Mouse (Mus musculus): ENCODE results near the gene Scn1b. TPM values are rescaled to one million over a fixed set of nuclear protein-coding genes. Genes with fewer than 3 reads are reported as not detected.

The Scn1b gene
- polyA plus RNA-seq, 1 experiment from 2014 or later = 2.7 TPM

DNA sequence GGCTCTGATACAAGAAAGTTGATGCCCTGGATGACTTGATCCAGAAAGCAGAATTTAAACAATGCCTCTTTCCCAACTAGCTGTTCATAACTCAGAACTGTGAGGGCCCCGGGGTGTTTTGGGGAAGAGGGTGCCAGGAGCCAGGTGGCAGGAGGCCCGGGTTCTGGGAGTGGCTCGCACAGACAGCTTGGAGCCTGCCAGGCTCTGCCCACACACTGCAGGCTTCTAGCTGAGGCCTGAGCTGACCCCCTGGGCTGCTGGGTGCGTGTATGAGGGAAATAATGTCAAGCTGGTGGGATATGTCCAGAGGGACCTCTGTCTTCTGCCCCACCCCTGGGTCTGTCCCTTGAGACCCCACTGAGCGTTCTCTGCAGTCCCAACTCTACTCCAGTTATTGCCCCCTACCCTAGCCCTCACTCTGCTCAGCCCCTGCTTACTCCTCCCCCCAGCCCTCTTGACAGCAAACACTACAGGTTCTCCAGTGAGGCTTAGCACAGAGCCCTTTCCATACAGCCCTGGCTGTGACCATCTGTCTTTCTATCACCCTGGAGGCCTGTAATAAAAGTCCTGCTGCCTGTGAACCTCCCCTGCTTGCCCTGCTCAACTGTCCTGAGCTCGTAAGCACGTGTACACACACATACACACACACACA is 52.6 kb downstream of the Scn1b start:
- no peak for ATAC-seq
- H3K9ac ChIP-seq (ENCODE audit: low read depth, low read length) = no peak overlapping the region
- 49% methylated on average over 7 of the region's 7 CpGs for WGBS
- no peaks in the 10 kb centered on the region for H3K9me3 ChIP-seq (ENCODE audit: control insufficient read depth)
- H3K4me3 ChIP-seq (ENCODE audit: low read depth, low read length) = no peak overlapping the region
- no peak overlapping the region for H3K4me2 ChIP-seq (replicated peaks; ENCODE audit: low read depth)
- H3K27ac ChIP-seq (ENCODE audit: low read depth, low read length) = no peak overlapping the region
- H3K36me3 ChIP-seq (ENCODE audit: control insufficient read depth, insufficient read depth) = no peaks in the 10 kb centered on the region
- no peaks in the 10 kb centered on the region; the same call in 1 of the 2 replicates for H3K4me1 ChIP-seq (replicated peaks; ENCODE audit: control insufficient read depth, insufficient read depth, low read length)
- H3K27me3 ChIP-seq (replicated peaks; ENCODE audit: control insufficient read depth, insufficient read depth, low read length) = no peaks in the 10 kb centered on the region
- no peak for TF ChIP-seq CTCF (IDR thresholded peaks at IDR 0.05; ENCODE audit: low read depth)

GRCm38 (mm10) chr7:31073546-31073945 is 53.3 kb downstream of the Scn1b start:
- Histone ChIP-seq H3K27me3 (replicated peaks; ENCODE audit: control insufficient read depth, insufficient read depth, low read length) (no peaks in the 10 kb centered on the region), H3K9ac (ENCODE audit: low read depth, low read length) (no peak overlapping the region), H3K4me2 (replicated peaks; ENCODE audit: low read depth) (no peak overlapping the region), H3K4me1 (replicated peaks; ENCODE audit: control insufficient read depth, insufficient read depth, low read length) (no peaks in the 10 kb centered on the region; the same call in 1 of the 2 replicates), H3K9me3 (ENCODE audit: control insufficient read depth) (no peaks in the 10 kb centered on the region), H3K4me3 (ENCODE audit: low read depth, low read length) (no peak overlapping the region), H3K27ac (ENCODE audit: low read depth, low read length) (no peak overlapping the region), H3K36me3 (ENCODE audit: control insufficient read depth, insufficient read depth) (no peaks in the 10 kb centered on the region)
- no peak for ATAC-seq
- no peak for TF ChIP-seq CTCF (IDR thresholded peaks at IDR 0.05; ENCODE audit: low read depth)

GRCm38 (mm10) chr7:31072326-31072725 is 54.5 kb downstream of the Scn1b start:
- Histone ChIP-seq H3K27me3 (replicated peaks; ENCODE audit: control insufficient read depth, insufficient read depth, low read length) (no peaks in the 10 kb centered on the region), H3K9ac (ENCODE audit: low read depth, low read length) (no peak overlapping the region), H3K27ac (ENCODE audit: low read depth, low read length) (no peak overlapping the region), H3K36me3 (ENCODE audit: control insufficient read depth, insufficient read depth) (no peaks in the 10 kb centered on the region), H3K9me3 (ENCODE audit: control insufficient read depth) (no peaks in the 10 kb centered on the region), H3K4me1 (replicated peaks; ENCODE audit: control insufficient read depth, insufficient read depth, low read length) (no peaks in the 10 kb centered on the region; the same call in 1 of the 2 replicates), H3K4me2 (replicated peaks; ENCODE audit: low read depth) (no peak overlapping the region), H3K4me3 (ENCODE audit: low read depth, low read length) (no peak overlapping the region)
- TF ChIP-seq CTCF (IDR thresholded peaks at IDR 0.05; ENCODE audit: low read depth) = 0 out of 2 replicates have a peak, but pooled peaks have one; percentile 4
- WGBS = 15% methylated on average over 9 of the region's 9 CpGs
- 0 out of 2 replicates have a peak, but pooled peaks have one; percentile 14 for ATAC-seq

DNA sequence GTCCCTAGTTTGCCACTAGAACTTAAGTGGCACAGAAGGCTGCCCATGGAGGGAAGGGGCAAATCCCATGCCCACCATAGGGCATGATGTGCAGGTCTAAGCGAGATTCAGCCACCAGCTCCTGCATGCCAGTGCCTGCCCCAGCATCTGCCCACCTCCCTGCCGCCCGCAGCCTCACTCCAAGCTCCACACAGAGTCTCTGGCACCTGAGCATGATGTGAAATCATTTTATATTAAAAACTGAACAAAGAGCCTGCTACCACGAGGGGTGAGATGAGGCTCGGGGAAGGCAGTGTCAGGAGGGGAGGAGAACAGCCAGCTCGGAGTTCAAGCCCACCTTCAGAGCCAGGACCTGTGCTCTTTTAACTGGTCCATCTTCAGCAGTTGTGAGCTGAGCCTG is 56.5 kb downstream of the Scn1b start:
- no peaks in the 10 kb centered on the region for H3K27me3 ChIP-seq (replicated peaks; ENCODE audit: control insufficient read depth, insufficient read depth, low read length)
- no peaks in the 10 kb centered on the region; the same call in 1 of the 2 replicates for H3K4me1 ChIP-seq (replicated peaks; ENCODE audit: control insufficient read depth, insufficient read depth, low read length)
- H3K4me3 ChIP-seq (ENCODE audit: low read depth, low read length) = no peak overlapping the region
- TF ChIP-seq CTCF (IDR thresholded peaks at IDR 0.05; ENCODE audit: low read depth) = no peak
- WGBS = 85% methylated on average over 6 of the region's 6 CpGs
- no peaks in the 10 kb centered on the region for H3K36me3 ChIP-seq (ENCODE audit: control insufficient read depth, insufficient read depth)
- no peaks in the 10 kb centered on the region for H3K9me3 ChIP-seq (ENCODE audit: control insufficient read depth)
- no peak overlapping the region for H3K27ac ChIP-seq (ENCODE audit: low read depth, low read length)
- no peak overlapping the region for H3K9ac ChIP-seq (ENCODE audit: low read depth, low read length)
- no peak for ATAC-seq
- no peak overlapping the region for H3K4me2 ChIP-seq (replicated peaks; ENCODE audit: low read depth)

- Histone ChIP-seq H3K9ac (ENCODE audit: low read depth, low read length) (no peak overlapping the region), H3K36me3 (ENCODE audit: control insufficient read depth, insufficient read depth) (no peaks in the 10 kb centered on the region), H3K4me3 (ENCODE audit: low read depth, low read length) (no peak overlapping the region), H3K27ac (ENCODE audit: low read depth, low read length) (no peak overlapping the region), H3K27me3 (replicated peaks; ENCODE audit: control insufficient read depth, insufficient read depth, low read length) (no peaks in the 10 kb centered on the region), H3K4me1 (replicated peaks; ENCODE audit: control insufficient read depth, insufficient read depth, low read length) (no peaks in the 10 kb centered on the region; the same call in 1 of the 2 replicates), H3K4me2 (replicated peaks; ENCODE audit: low read depth) (no peak overlapping the region), H3K9me3 (ENCODE audit: control insufficient read depth) (no peaks in the 10 kb centered on the region)
- 87% methylated on average over 14 of the region's 14 CpGs for WGBS
- ATAC-seq = no peak
- no peak for TF ChIP-seq CTCF (IDR thresholded peaks at IDR 0.05; ENCODE audit: low read depth)
Measured at GRCm38 (mm10) chr7:31069491-31069890, 57.3 kb downstream of the Scn1b start.

- 41% methylated on average over 5 of the region's 5 CpGs for WGBS
- Histone ChIP-seq H3K4me2 (replicated peaks; ENCODE audit: low read depth) (no peak overlapping the region), H3K9ac (ENCODE audit: low read depth, low read length) (no peak overlapping the region), H3K27me3 (replicated peaks; ENCODE audit: control insufficient read depth, insufficient read depth, low read length) (no peaks in the 10 kb centered on the region), H3K36me3 (ENCODE audit: control insufficient read depth, insufficient read depth) (no peaks in the 10 kb centered on the region), H3K4me1 (replicated peaks; ENCODE audit: control insufficient read depth, insufficient read depth, low read length) (no peaks in the 10 kb centered on the region; the same call in 1 of the 2 replicates), H3K27ac (ENCODE audit: low read depth, low read length) (no peak overlapping the region), H3K4me3 (ENCODE audit: low read depth, low read length) (no peak overlapping the region), H3K9me3 (ENCODE audit: control insufficient read depth) (no peaks in the 10 kb centered on the region)
- no peak for TF ChIP-seq CTCF (IDR thresholded peaks at IDR 0.05; ENCODE audit: low read depth)
- no peak for ATAC-seq
Measured at GRCm38 (mm10) chr7:31067836-31068235, 59.0 kb downstream of the Scn1b start.

Other genes starting within 250 kb of the Scn1b start
- gene Cd22, start 246.7 kb downstream of the Scn1b start, polyA plus RNA-seq (2015; fragmentation: Nextera tagmentation; extraction: Ambion mirVana) = 0.27 and 0.51 TPM in 2 replicates
- 0.18 and 0.31 TPM in 2 replicates for gene Mag, start 212.1 kb downstream of the Scn1b start, polyA plus RNA-seq (2015; fragmentation: Nextera tagmentation; extraction: Ambion mirVana)
- gene Hamp2, start 202.3 kb downstream of the Scn1b start, polyA plus RNA-seq (2015; fragmentation: Nextera tagmentation; extraction: Ambion mirVana) = not detected in 2 replicates
- 0.43 TPM in 1 of 2 replicates, not detected in the other for gene Hamp, start 183.0 kb downstream of the Scn1b start, polyA plus RNA-seq (2015; fragmentation: Nextera tagmentation; extraction: Ambion mirVana)
- 13.3 and 15.0 TPM in 2 replicates for gene Usf2, start 170.2 kb downstream of the Scn1b start, polyA plus RNA-seq (2015; fragmentation: Nextera tagmentation; extraction: Ambion mirVana)
- gene Lsr, start 153.5 kb downstream of the Scn1b start, polyA plus RNA-seq (2015; fragmentation: Nextera tagmentation; extraction: Ambion mirVana) = 110 and 118 TPM in 2 replicates
- 10.4 and 12.0 TPM in 2 replicates for gene Fam187b, start 153.2 kb downstream of the Scn1b start, polyA plus RNA-seq (2015; fragmentation: Nextera tagmentation; extraction: Ambion mirVana)
- 18.2 and 19.3 TPM in 2 replicates for gene Fxyd5, start 84.5 kb downstream of the Scn1b start, polyA plus RNA-seq (2015; fragmentation: Nextera tagmentation; extraction: Ambion mirVana)
- gene Fxyd7, start 75.5 kb downstream of the Scn1b start, polyA plus RNA-seq (2015; fragmentation: Nextera tagmentation; extraction: Ambion mirVana) = 15.2 and 16.2 TPM in 2 replicates
- gene Fxyd1, start 69.8 kb downstream of the Scn1b start, polyA plus RNA-seq (2015; fragmentation: Nextera tagmentation; extraction: Ambion mirVana) = 78.9 and 83.1 TPM in 2 replicates
- gene Lgi4, start 67.7 kb downstream of the Scn1b start, polyA plus RNA-seq (2015; fragmentation: Nextera tagmentation; extraction: Ambion mirVana) = 0.70 and 0.78 TPM in 2 replicates
- 40.4 and 48.0 TPM in 2 replicates for gene Fxyd3, start 50.3 kb downstream of the Scn1b start, polyA plus RNA-seq (2015; fragmentation: Nextera tagmentation; extraction: Ambion mirVana)
- gene Hpn, start 11.7 kb downstream of the Scn1b start, polyA plus RNA-seq (2015; fragmentation: Nextera tagmentation; extraction: Ambion mirVana) = 21.2 and 28.3 TPM in 2 replicates
- 10.3 and 12.4 TPM in 2 replicates for gene Gramd1a, start 28.9 kb upstream of the Scn1b start, polyA plus RNA-seq (2015; fragmentation: Nextera tagmentation; extraction: Ambion mirVana)
- gene Scgb2b2, start 163.5 kb upstream of the Scn1b start, polyA plus RNA-seq (2015; fragmentation: Nextera tagmentation; extraction: Ambion mirVana) = not detected in 2 replicates
- gene Scgb1b2, start 164.8 kb upstream of the Scn1b start, polyA plus RNA-seq (2015; fragmentation: Nextera tagmentation; extraction: Ambion mirVana) = not detected in 2 replicates
- not detected in 2 replicates for gene Scgb2b3, start 235.1 kb upstream of the Scn1b start, polyA plus RNA-seq (2015; fragmentation: Nextera tagmentation; extraction: Ambion mirVana)
- gene Scgb1b3, start 248.6 kb upstream of the Scn1b start, polyA plus RNA-seq (2015; fragmentation: Nextera tagmentation; extraction: Ambion mirVana) = not detected in 2 replicates

All from intestine, postnatal 0 days (tissue).